Mouse (Mus musculus) hindbrain, embryonic 16.5 days (tissue): ENCODE measurements around the gene Orc6. TPM values are rescaled to one million over a fixed set of nuclear protein-coding genes. Genes with fewer than 3 reads are reported as not detected.

ENCODE experiments used
- ATAC-seq: fragments of 200-750 bp; cut with Nextera tagmentation; 2 replicates; pipeline ENCODE4 v1.8.0; 2017; ENCODE audit warnings: moderate TSS enrichment, moderate library complexity
- H3K27ac ChIP-seq: fragments of 300-500 bp; sonication (generic); 2 replicates; pipeline ENCODE4 v1.5.1; 2014; ENCODE audit warnings: low read depth, mild to moderate bottlenecking, control low read depth, low read length, moderate library complexity
- H3K27me3 ChIP-seq: fragments of 300-500 bp; sonication (generic); replicated peaks from 2 replicates; pipeline ENCODE4 v1.6.1; 2014; ENCODE audit warnings: low read length; ENCODE audit not compliant: control insufficient read depth, insufficient read depth
- H3K36me3 ChIP-seq: fragments of 300-500 bp; sonication (generic); 2 replicates; pipeline ENCODE4 v1.6.1; 2014; ENCODE audit warnings: mild to moderate bottlenecking, low read length, moderate library complexity, mixed read lengths; ENCODE audit not compliant: control insufficient read depth, insufficient read depth
- H3K4me1 ChIP-seq: fragments of 300-500 bp; sonication (generic); 2 replicates; pipeline ENCODE4 v1.6.1; 2014; ENCODE audit warnings: low read depth, low read length; ENCODE audit not compliant: control insufficient read depth, insufficient read depth
- H3K4me2 ChIP-seq: fragments of 300-500 bp; sonication (generic); 2 replicates; pipeline ENCODE4 v1.6.1; 2014; ENCODE audit warnings: mild to moderate bottlenecking, low read length, control low read depth, moderate library complexity
- H3K4me3 ChIP-seq: fragments of 300-500 bp; sonication (generic); 2 replicates; pipeline ENCODE4 v1.5.1; 2014; ENCODE audit warnings: mild to moderate bottlenecking, low read length, control low read depth, moderate library complexity
- H3K9ac ChIP-seq: fragments of 300-500 bp; sonication (generic); 2 replicates; pipeline ENCODE4 v1.6.1; 2014; ENCODE audit warnings: low read depth, mild to moderate bottlenecking, control low read depth, low read length, moderate library complexity
- H3K9me3 ChIP-seq: fragments of 300-500 bp; sonication (generic); 2 replicates; pipeline ENCODE4 v1.6.1; 2014; ENCODE audit warnings: mild to moderate bottlenecking, low read length, moderate library complexity; ENCODE audit not compliant: control insufficient read depth
- WGBS: fragments of 180-500 bp; shearing (Covaris S2); extraction: QIAGEN DNeasy Blood & Tissue Kit; methylation state at CpG from one replicate; pipeline ENCODE4 v1.1.7; 2014; 5-methylcytosine and 5-hydroxymethylcytosine counted together
- polyA plus RNA-seq: library from polyadenylated mRNA; unstranded; fragments of >200 nt; fragmentation: Nextera tagmentation; extraction: Ambion mirVana; gene quantifications from 2 replicates; pipeline ENCODE4 v1.2.1, GENCODE M21; 2015

Gene Orc6
- polyA plus RNA-seq, result 64.4 and 69.4 TPM in 2 replicates

- Histone ChIP-seq H3K4me3 (peak within 1 kb of the TSS; percentile 88), H3K36me3 (peaks cover 6% of the 10 kb centered on the region; the same call in 1 of the 2 replicates), H3K27ac (peak within 1 kb of the TSS; percentile 97), H3K27me3 (no peaks in the 10 kb centered on the region), H3K9ac (peak within 1 kb of the TSS; percentile 88), H3K9me3 (no peaks in the 10 kb centered on the region), H3K4me1 (peaks cover 27% of the 10 kb centered on the region), H3K4me2 (peak within 1 kb of the TSS; percentile 81)
- under 1% methylated on average over 59 of the region's 63 CpGs for WGBS
- peak; percentile 99 for ATAC-seq
Measured at GRCm38 (mm10) chr8:85299434-85300077, at the start of gene Orc6, which contains the start of gene Vps35. Gene Orc6 (plus strand): TSS chr8:85299632. Gene Vps35 (minus strand): TSS chr8:85299802.

- Histone ChIP-seq H3K9me3 (no peaks in the 10 kb centered on the region), H3K36me3 (peaks cover 27% of the 10 kb centered on the region), H3K4me1 (no peaks in the 10 kb centered on the region), H3K4me3 (no peak overlapping the region), H3K9ac (no peak overlapping the region), H3K4me2 (no peak overlapping the region), H3K27ac (no peak overlapping the region), H3K27me3 (no peaks in the 10 kb centered on the region)
- WGBS, result 93% methylated on average over 1 of the region's 1 CpGs
- no peak for ATAC-seq
Measured at GRCm38 (mm10) chr8:85286846-85287245, 12.6 kb upstream of the Orc6 start.

GRCm38 (mm10) chr8:85298600-85299433 lies 615 bp upstream of the Orc6 start:
- H3K9ac ChIP-seq, result peak overlapping the region; percentile 88
- H3K27me3 ChIP-seq, result no peaks in the 10 kb centered on the region
- peak; percentile 57 for ATAC-seq
- peak overlapping the region; percentile 97 for H3K27ac ChIP-seq
- peak overlapping the region; percentile 88 for H3K4me3 ChIP-seq
- WGBS, result under 1% methylated on average over 48 of the region's 53 CpGs
- H3K4me2 ChIP-seq, result peak overlapping the region; percentile 81
- H3K4me1 ChIP-seq, result peaks cover 27% of the 10 kb centered on the region
- peaks cover 8% of the 10 kb centered on the region; the same call in 1 of the 2 replicates for H3K36me3 ChIP-seq
- no peaks in the 10 kb centered on the region for H3K9me3 ChIP-seq

- peaks cover 8% of the 10 kb centered on the region; the same call in 1 of the 2 replicates for H3K36me3 ChIP-seq
- no peak overlapping the region for H3K4me3 ChIP-seq
- ATAC-seq, result no peak
- H3K9me3 ChIP-seq, result no peaks in the 10 kb centered on the region
- no peak overlapping the region for H3K27ac ChIP-seq
- WGBS, result 46% methylated on average over 1 of the region's 1 CpGs
- no peak overlapping the region for H3K9ac ChIP-seq
- no peak overlapping the region for H3K4me2 ChIP-seq
- H3K27me3 ChIP-seq, result no peaks in the 10 kb centered on the region
- peaks cover 27% of the 10 kb centered on the region for H3K4me1 ChIP-seq
Measured at GRCm38 (mm10) chr8:85301941-85302340, 2.5 kb downstream of the Orc6 start.

- 85% methylated on average over 3 of the region's 3 CpGs for WGBS
- peaks cover 12% of the 10 kb centered on the region for H3K36me3 ChIP-seq
- no peak overlapping the region for H3K4me3 ChIP-seq
- no peak overlapping the region for H3K4me2 ChIP-seq
- H3K9ac ChIP-seq, result no peak overlapping the region
- H3K27ac ChIP-seq, result no peak overlapping the region
- no peaks in the 10 kb centered on the region for H3K9me3 ChIP-seq
- H3K4me1 ChIP-seq, result peaks cover 17% of the 10 kb centered on the region
- H3K27me3 ChIP-seq, result no peaks in the 10 kb centered on the region
- ATAC-seq, result no peak
Measured at GRCm38 (mm10) chr8:85302931-85303330, 3.5 kb downstream of the Orc6 start.

- Histone ChIP-seq H3K4me1 (peaks cover 13% of the 10 kb centered on the region), H3K27me3 (no peaks in the 10 kb centered on the region), H3K9ac (no peak overlapping the region), H3K9me3 (no peaks in the 10 kb centered on the region), H3K27ac (no peak overlapping the region), H3K4me2 (no peak overlapping the region), H3K36me3 (peaks cover 14% of the 10 kb centered on the region), H3K4me3 (no peak overlapping the region)
- no peak for ATAC-seq
- WGBS, result 84% methylated on average over 5 of the region's 5 CpGs
Measured at GRCm38 (mm10) chr8:85303531-85303930, 4.1 kb downstream of the Orc6 start.

- WGBS, result 98% methylated on average over 2 of the region's 2 CpGs
- Histone ChIP-seq H3K4me2 (no peak overlapping the region), H3K4me3 (no peak overlapping the region), H3K27ac (no peak overlapping the region), H3K27me3 (no peaks in the 10 kb centered on the region), H3K9me3 (no peaks in the 10 kb centered on the region), H3K9ac (no peak overlapping the region), H3K36me3 (peaks cover 12% of the 10 kb centered on the region), H3K4me1 (no peaks in the 10 kb centered on the region)
- ATAC-seq, result no peak
Measured at GRCm38 (mm10) chr8:85308564-85308963, 9.1 kb downstream of the Orc6 start.

GRCm38 (mm10) chr8:85311743-85312142 lies 12.3 kb downstream of the Orc6 start:
- H3K36me3 ChIP-seq, result peaks cover 8% of the 10 kb centered on the region
- H3K4me3 ChIP-seq, result no peak overlapping the region
- H3K27ac ChIP-seq, result no peak overlapping the region

GRCm38 (mm10) chr8:85313036-85313435 lies 13.6 kb downstream of the Orc6 start:
- peaks cover 4% of the 10 kb centered on the region for H3K36me3 ChIP-seq
- H3K27ac ChIP-seq, result no peak overlapping the region
- no peaks in the 10 kb centered on the region for H3K9me3 ChIP-seq
- H3K9ac ChIP-seq, result no peak overlapping the region
- WGBS, result 92% methylated on average over 3 of the region's 3 CpGs
- H3K27me3 ChIP-seq, result no peaks in the 10 kb centered on the region
- no peak overlapping the region for H3K4me2 ChIP-seq
- ATAC-seq, result no peak
- H3K4me1 ChIP-seq, result no peaks in the 10 kb centered on the region
- H3K4me3 ChIP-seq, result no peak overlapping the region

More at GRCm38 (mm10) chr8:85311743-85312142, 12.3 kb downstream of the Orc6 start:
- H3K4me1 ChIP-seq, result no peaks in the 10 kb centered on the region
- H3K9ac ChIP-seq, result no peak overlapping the region
- H3K4me2 ChIP-seq, result no peak overlapping the region
- no peaks in the 10 kb centered on the region for H3K27me3 ChIP-seq
- H3K9me3 ChIP-seq, result no peaks in the 10 kb centered on the region
- ATAC-seq, result no peak
